In genomic region chr16:91611248-91611647, GRCm38 (mm10) we compare ENCODE assay signal across 15 mouse cellular contexts. TPM values are rescaled to one million over a fixed set of nuclear protein-coding genes. Genes with fewer than 3 reads are reported as not detected.
A peak's percentile ranks its signal among the peaks of the same experiment; 100 is the strongest.
DNase-seq lines count a peak whose midpoint lies in the region; ATAC-seq and TF ChIP-seq lines count a peak whose summit lies in the region.
"Had no signal": no experiment of that assay in that cellular context is flagged by ENCODE, and none has a peak within 500 bp of the region (broad histone marks: within the 10 kb centered on the region; RNA-seq: fewer than 3 reads in every experiment).

No protein-coding gene starts in this region.

- no peak for TF ChIP-seq EP300 in MEL (IDR thresholded peaks at IDR 0.05; ENCODE audit: low read depth in 1 of 2, low read length in 2 of 2)

- TF ChIP-seq RAD21 in MEL (IDR thresholded peaks at IDR 0.05; ENCODE audit: low read depth, low read length): no peak

- no peak overlapping the region for H3K27ac ChIP-seq in MEL (ENCODE audit: control insufficient read depth, low read depth, low read length)
- H3K27ac ChIP-seq: left cerebral cortex, adult 2 months; midbrain, embryonic 12.5 days had no signal

- H3K36me3 ChIP-seq in MEL (ENCODE audit: control insufficient read depth in 1 of 2, insufficient read depth in 2 of 2, low read length in 2 of 2): peaks cover 0 to 3% of the 10 kb centered on the region in 2 experiments; a peak in 2 of 4 replicates
- H3K36me3 ChIP-seq: midbrain, embryonic 12.5 days had no signal

- no peak for TF ChIP-seq POLR2A in MEL (IDR thresholded peaks at IDR 0.05; ENCODE audit: control insufficient read depth in 1 of 2, insufficient read depth in 1 of 2, low read depth in 1 of 2, low read length in 2 of 2, poor library complexity in 1 of 2)

- H3K4me3 ChIP-seq in MEL (ENCODE audit: control insufficient read depth in 1 of 2, insufficient read depth in 1 of 2, low read depth in 2 of 2, low read length in 2 of 2): no peak overlapping the region
- H3K4me3 ChIP-seq: left cerebral cortex, adult 2 months; midbrain, embryonic 12.5 days had no signal

- intact Hi-C loops in heart, postnatal 10 days (cut with DNase I): no loop called here

- H3K79me2 ChIP-seq in MEL (ENCODE audit: control insufficient read depth, insufficient read depth, low read length, poor library complexity): no peaks in the 10 kb centered on the region

- no peaks in the 10 kb centered on the region for H3K9me3 ChIP-seq in MEL (replicated peaks; ENCODE audit: insufficient read depth, low read length)
- H3K9me3 ChIP-seq: midbrain, embryonic 12.5 days had no signal

- H3K4me1 ChIP-seq in MEL (ENCODE audit: control insufficient read depth in 1 of 2, insufficient read depth in 2 of 2, low read length in 2 of 2): peaks cover 0 to 4% of the 10 kb centered on the region in 2 experiments; a peak in 2 of 4 replicates
- H3K4me1 ChIP-seq: midbrain, embryonic 12.5 days had no signal

- H3K27me3 ChIP-seq in MEL (ENCODE audit: control insufficient read depth in 1 of 2, insufficient read depth in 2 of 2, low read length in 2 of 2): no peaks in the 10 kb centered on the region
- H3K27me3 ChIP-seq: midbrain, embryonic 12.5 days had no signal

- peak; percentile 24 to 36 for DNase-seq in heart, postnatal 10 days
- DNase-seq in heart, adult 11 months: no peak
- peak; percentile 39 for DNase-seq in MEL (ENCODE audit: low read depth, low spot score)
- peak; percentile 51 to 57 for DNase-seq in monocyte, adult 2 months (ENCODE audit: low read depth in 1 of 2, low spot score in 2 of 2)
- no peak for DNase-seq in kidney, adult 8-10 months
- no peak for DNase-seq in spleen, postnatal 14 days (ENCODE audit: low spot score in 2 of 2)
- no peak for DNase-seq in gastrocnemius, postnatal 25 days
- DNase-seq: cerebellum, adult 2 months; heart, postnatal 36 days; kidney, adult 2 months had no signal

- no peak overlapping the region for H3K9ac ChIP-seq in MEL (ENCODE audit: control insufficient read depth, low read depth, low read length, poor library complexity, severe bottlenecking)
- H3K9ac ChIP-seq: midbrain, embryonic 12.5 days had no signal

- peak; percentile 80 for ATAC-seq in granulocyte monocyte progenitor cell, adult 5-6 weeks (replicated peaks; ENCODE audit: poor library complexity, severe bottlenecking)
- ATAC-seq: forebrain, embryonic 14.5 days; hindbrain, embryonic 16.5 days had no signal

- TF ChIP-seq CTCF in MEL (IDR thresholded peaks at IDR 0.05 in 2 of 3, conservative IDR thresholded peaks at IDR 0.05 in 1 of 3; ENCODE audit: control insufficient read depth in 1 of 3, insufficient read depth in 1 of 3, low read depth in 2 of 3, low read length in 3 of 3, poor library complexity in 1 of 3, severe bottlenecking in 1 of 3): no peak

TF ChIP-seq in MEL, 35 proteins besides CTCF, POLR2A, EP300 and RAD21:
- TF ChIP-seq GATA1 (IDR thresholded peaks at IDR 0.05; ENCODE audit: low read depth, low read length) (no peak), ZMIZ1 (IDR thresholded peaks at IDR 0.05; ENCODE audit: low read depth, low read length) (no peak), KAT2A (conservative IDR thresholded peaks at IDR 0.05; ENCODE audit: low read depth, low read length) (no peak), HCFC1 (IDR thresholded peaks at IDR 0.05; ENCODE audit: low read depth, low read length) (no peak), TCF12 (IDR thresholded peaks at IDR 0.05; ENCODE audit: low read depth, low read length) (no peak), NRF1 (IDR thresholded peaks at IDR 0.05; ENCODE audit: insufficient read depth, low read depth, low read length, poor library complexity, severe bottlenecking) (no peak)

RNA-seq across cellular contexts. Expression of gene Dnajc28, which starts 7.6 kb away (rescaled TPM):
- 10 to 100 TPM in 1 of 2 experiments, 1 to 10 TPM in 1; 9.5 to 11.7 TPM for total RNA-seq in heart, postnatal 10 days (2021)
- total RNA-seq in MEL (2012; rRNA removed): 0.85 and 1.2 TPM in 2 replicates
- 1 to 10 TPM in 1 of 2 experiments, not detected in 1; 1.9 TPM for polyA plus RNA-seq in MEL (2012; ENCODE audit: insufficient read depth in 1 of 2, insufficient read length in 2 of 2, low read depth in 1 of 2, low replicate concordance in 2 of 2, missing spikeins in 1 of 2)
- total RNA-seq in granulocyte monocyte progenitor cell, adult 5-6 weeks (2014; fragmentation: Nextera tagmentation): 2.4 and 2.8 TPM in 2 replicates
- total RNA-seq in granulocyte monocyte progenitor cell, adult 5-6 weeks (2017): 6.1 and 9.2 TPM in 2 replicates
- total RNA-seq in gastrocnemius, postnatal 25 days (2021): 10 to 100 TPM; 11.8 to 12.7 TPM

RNA-seq across cellular contexts. Expression of gene Tmem50b, which starts 13.6 kb away (rescaled TPM):
- total RNA-seq in heart, postnatal 10 days (2021): 10 to 100 TPM; 46.9 to 55.3 TPM
- total RNA-seq in MEL (2012; rRNA removed): 2.6 and 2.9 TPM in 2 replicates
- 1 to 10 TPM in 1 of 2 experiments, not detected in 1; 9.5 TPM for polyA plus RNA-seq in MEL (2012; ENCODE audit: insufficient read depth in 1 of 2, insufficient read length in 2 of 2, low read depth in 1 of 2, low replicate concordance in 2 of 2, missing spikeins in 1 of 2)
- total RNA-seq in granulocyte monocyte progenitor cell, adult 5-6 weeks (2014; fragmentation: Nextera tagmentation): 56.8 and 64.9 TPM in 2 replicates
- total RNA-seq in granulocyte monocyte progenitor cell, adult 5-6 weeks (2017): 38.5 and 41.1 TPM in 2 replicates
- 10 to 100 TPM; 18.2 to 18.5 TPM for total RNA-seq in gastrocnemius, postnatal 25 days (2021)

RNA-seq across cellular contexts. Expression of gene Gart, which starts 35.5 kb away (rescaled TPM):
- total RNA-seq in heart, postnatal 10 days (2021): 10 to 100 TPM; 56.2 to 63.4 TPM
- total RNA-seq in MEL (2012; rRNA removed): 400 and 417 TPM in 2 replicates
- polyA plus RNA-seq in MEL (2012; ENCODE audit: insufficient read depth in 1 of 2, insufficient read length in 2 of 2, low read depth in 1 of 2, low replicate concordance in 2 of 2, missing spikeins in 1 of 2): 100 to 1,000 TPM in 1 of 2 experiments, 10 to 100 TPM in 1; 94.0 to 509 TPM
- total RNA-seq in granulocyte monocyte progenitor cell, adult 5-6 weeks (2014; fragmentation: Nextera tagmentation): 169 and 244 TPM in 2 replicates
- total RNA-seq in granulocyte monocyte progenitor cell, adult 5-6 weeks (2017): 443 and 453 TPM in 2 replicates
- total RNA-seq in gastrocnemius, postnatal 25 days (2021): 10 to 100 TPM; 49.2 to 56.0 TPM

RNA-seq across cellular contexts. Expression of gene Son, which starts 36.1 kb away (rescaled TPM):
- total RNA-seq in heart, postnatal 10 days (2021): 100 to 1,000 TPM; 201 to 204 TPM
- 93.6 and 102 TPM in 2 replicates for total RNA-seq in MEL (2012; rRNA removed)
- polyA plus RNA-seq in MEL (2012; ENCODE audit: insufficient read depth in 1 of 2, insufficient read length in 2 of 2, low read depth in 1 of 2, low replicate concordance in 2 of 2, missing spikeins in 1 of 2): 100 to 1,000 TPM; 157 to 182 TPM
- total RNA-seq in granulocyte monocyte progenitor cell, adult 5-6 weeks (2014; fragmentation: Nextera tagmentation): 326 and 356 TPM in 2 replicates
- total RNA-seq in granulocyte monocyte progenitor cell, adult 5-6 weeks (2017): 242 and 285 TPM in 2 replicates
- 10 to 100 TPM; 89.3 to 90.5 TPM for total RNA-seq in gastrocnemius, postnatal 25 days (2021)

Comparison
In these comparisons a context has a peak if more than half of its experiments do, and no peak if none do; other contexts are left out.
1. DNase-seq: peak in heart, postnatal 10 days (2 of 2), MEL (single experiment) and monocyte, adult 2 months (2 of 2); none in heart, adult 11 months (single experiment), kidney, adult 8-10 months (0 of 2), spleen, postnatal 14 days (0 of 2) and gastrocnemius, postnatal 25 days (single experiment).